In genomic region chr2:55437007-55437949, GRCm38 (mm10) we compare ENCODE assay signal across 8 mouse cellular contexts. TPM values are rescaled to one million over a fixed set of nuclear protein-coding genes. Genes with fewer than 3 reads are reported as not detected.
DNase-seq lines count a peak whose midpoint lies in the region; ATAC-seq lines count a peak whose summit lies in the region.

No protein-coding gene starts in this region.

- peak overlapping the region; percentile 85 for H3K4me2 ChIP-seq in heart, embryonic 14.5 days (ENCODE audit: low read length)

- no peaks in the 10 kb centered on the region for H3K9me3 ChIP-seq in heart, embryonic 10.5 days
- H3K9me3 ChIP-seq in heart, embryonic 14.5 days (ENCODE audit: control insufficient read depth, low read length) = no peaks in the 10 kb centered on the region

- no peak for DNase-seq in heart, embryonic 10.5 days (ENCODE audit: low spot score)
- no peak for DNase-seq in heart, adult 9 months (ENCODE audit: low spot score in 2 of 2)
- peak; percentile 64 to 74 for DNase-seq in cerebellum, postnatal 25 days
- peak; percentile 26 to 38 for DNase-seq in left cerebral cortex, postnatal 14 days (ENCODE audit: low spot score in 2 of 2)
- peak; percentile 53 for DNase-seq in neural tube, embryonic 10.5 days (ENCODE audit: extremely low spot score, low spot score)
- DNase-seq in thymus, postnatal 14 days = no peak

- peaks cover 12% of the 10 kb centered on the region for H3K4me1 ChIP-seq in heart, embryonic 10.5 days
- H3K4me1 ChIP-seq in heart, embryonic 14.5 days (ENCODE audit: control insufficient read depth in 2 of 2, insufficient read depth in 2 of 2, low read length in 2 of 2) = peaks cover 2 to 21% of the 10 kb centered on the region in 2 experiments; a peak in 2 of 4 replicates

- intact Hi-C loops in left cerebral cortex, postnatal 14 days (cut with DNase I) = loop anchor here (10.0 kb wide), 1 partner anchor 212 kb away; no protein-coding TSS in a partner anchor

- under 1% methylated on average over 51 of the region's 51 CpGs for WGBS in heart, embryonic 10.5 days
- under 1% methylated on average over 51 of the region's 51 CpGs for WGBS in heart, embryonic 14.5 days

- no peaks in the 10 kb centered on the region for H3K36me3 ChIP-seq in heart, embryonic 10.5 days
- no peaks in the 10 kb centered on the region for H3K36me3 ChIP-seq in heart, embryonic 14.5 days (ENCODE audit: control insufficient read depth, insufficient read depth, low read length)

- peak overlapping the region; percentile 69 for H3K4me3 ChIP-seq in heart, embryonic 10.5 days
- H3K4me3 ChIP-seq in heart, embryonic 14.5 days (ENCODE audit: control insufficient read depth in 1 of 2, insufficient read depth in 1 of 2, low read depth in 1 of 2, low read length in 2 of 2) = peak overlapping the region; percentile 46 to 54

- peaks cover 26% of the 10 kb centered on the region for H3K27me3 ChIP-seq in heart, embryonic 10.5 days (ENCODE audit: insufficient read depth, poor library complexity, severe bottlenecking)
- peaks cover 14% of the 10 kb centered on the region for H3K27me3 ChIP-seq in heart, embryonic 14.5 days (ENCODE audit: control insufficient read depth, insufficient read depth, low read length)

- peak overlapping the region; percentile 69; the same call in 1 of the 2 replicates for H3K27ac ChIP-seq in heart, embryonic 10.5 days
- H3K27ac ChIP-seq in heart, embryonic 14.5 days (replicated peaks in 1 of 2; ENCODE audit: control insufficient read depth in 1 of 2, insufficient read depth in 1 of 2, low read depth in 2 of 2, low read length in 2 of 2) = peak overlapping the region in 1 of 2 experiments; percentile 11; a peak in 2 of 4 replicates

- peak; percentile 64; the same call in 1 of the 2 replicates for ATAC-seq in heart, embryonic 14.5 days (ENCODE audit: insufficient number of reproducible peaks, insufficient read depth, low FRiP score, low read depth)
- no peak for ATAC-seq in megakaryocyte progenitor cell, adult 5-6 weeks (replicated peaks; ENCODE audit: poor library complexity)

- peak overlapping the region; percentile 73 for H3K9ac ChIP-seq in heart, embryonic 14.5 days (ENCODE audit: low read length)

RNA-seq across cellular contexts. Expression of gene Kcnj3, which starts 1.5 kb away (rescaled TPM):
- 2.6 and 4.5 TPM in 2 replicates for polyA plus RNA-seq in heart, embryonic 10.5 days (2016; fragmentation: Nextera tagmentation; extraction: Ambion mirVana)
- 8.3 and 9.9 TPM in 2 replicates for polyA plus RNA-seq in heart, embryonic 14.5 days (2014; fragmentation: Nextera tagmentation; extraction: Ambion mirVana)
- total RNA-seq in left cerebral cortex, postnatal 14 days (2021) = 10 to 100 TPM; 91.3 to 96.2 TPM
- not detected in 2 replicates for total RNA-seq in megakaryocyte progenitor cell, adult 5-6 weeks (2015)
- total RNA-seq in megakaryocyte progenitor cell, adult 5-6 weeks (2017) = not detected in 2 replicates

Comparison
In these comparisons a context has a peak if more than half of its experiments do, and no peak if none do; other contexts are left out.
1. DNase-seq: peak in cerebellum, postnatal 25 days (2 of 2), left cerebral cortex, postnatal 14 days (2 of 2) and neural tube, embryonic 10.5 days (single experiment); none in heart, embryonic 10.5 days (single experiment), heart, adult 9 months (0 of 2) and thymus, postnatal 14 days (single experiment).
2. RNA of gene Kcnj3, which starts 1.5 kb away (total RNA-seq): 91.3 to 96.2 TPM in left cerebral cortex, postnatal 14 days; not detected in megakaryocyte progenitor cell, adult 5-6 weeks; every median in the first group is over 10 times any median in the second.